8 mouse cellular contexts compared by ENCODE assay signal in genomic region chr4:129189542-129190519, GRCm38 (mm10). TPM values are rescaled to one million over a fixed set of nuclear protein-coding genes. Genes with fewer than 3 reads are reported as not detected.
DNase-seq lines count a peak whose midpoint lies in the region; ATAC-seq and TF ChIP-seq lines count a peak whose summit lies in the region.

S100pbp (minus strand) TSS chr4:129189727.
Yars (plus strand) TSS chr4:129189760.

- peak within 1 kb of the TSS; percentile 95 for H3K27ac ChIP-seq in heart, embryonic 11.5 days (ENCODE audit: low read depth, low read length)
- H3K27ac ChIP-seq in kidney, embryonic 16.5 days (ENCODE audit: low read length), result peak within 1 kb of the TSS; percentile 93
- peak within 1 kb of the TSS; percentile 86 for H3K27ac ChIP-seq in liver, adult 2 months (replicated peaks; ENCODE audit: insufficient read depth, low read depth, low read length)

- H3K36me3 ChIP-seq in C2C12 (ENCODE audit: control insufficient read depth, insufficient read depth) (peaks cover 16% of the 10 kb centered on the region), myocyte (ENCODE audit: control insufficient read depth, insufficient read depth) (peaks cover 25% of the 10 kb centered on the region)
- peaks cover 43% of the 10 kb centered on the region for H3K36me3 ChIP-seq in erythroblast, embryonic 14.5 days (ENCODE audit: control insufficient read depth)
- H3K36me3 ChIP-seq in heart, embryonic 11.5 days (ENCODE audit: control insufficient read depth, insufficient read depth, low read length), result no peaks in the 10 kb centered on the region
- H3K36me3 ChIP-seq in kidney, embryonic 16.5 days (ENCODE audit: insufficient read depth, low read length), result 0 out of 2 replicates have a peak, but pooled peaks cover 5% of the 10 kb centered on the region
- no peaks in the 10 kb centered on the region for H3K36me3 ChIP-seq in liver, adult 2 months (ENCODE audit: control insufficient read depth, insufficient read depth, low read length)
- no peaks in the 10 kb centered on the region for H3K36me3 ChIP-seq in splenic B cell, adult 2 months (ENCODE audit: control insufficient read depth, insufficient read depth, low read length, poor library complexity, severe bottlenecking)

- peaks cover 56% of the 10 kb centered on the region for H3K4me1 ChIP-seq in erythroblast, embryonic 14.5 days (ENCODE audit: control insufficient read depth)
- H3K4me1 ChIP-seq in heart, embryonic 11.5 days (ENCODE audit: control insufficient read depth, insufficient read depth, low read length), result peaks cover 19% of the 10 kb centered on the region
- H3K4me1 ChIP-seq in kidney, embryonic 16.5 days (ENCODE audit: insufficient read depth, low read length), result peaks cover 31% of the 10 kb centered on the region
- H3K4me1 ChIP-seq in liver, adult 2 months (ENCODE audit: control insufficient read depth, insufficient read depth, low read length), result peaks cover 17% of the 10 kb centered on the region; the same call in 1 of the 2 replicates

- peak; percentile 99 for DNase-seq in brain, embryonic 14.5 days (ENCODE audit: low read depth)
- peak; percentile 93 for DNase-seq in liver, adult 2 months (ENCODE audit: extremely low read depth, low read depth, low spot score)
- DNase-seq in splenic B cell, adult 2 months (ENCODE audit: low read depth, low spot score), result peak; percentile 98

- H3K4me2 ChIP-seq in heart, embryonic 11.5 days, result peak within 1 kb of the TSS; percentile 77
- peak within 1 kb of the TSS; percentile 73 for H3K4me2 ChIP-seq in kidney, embryonic 16.5 days (replicated peaks; ENCODE audit: low read depth, low read length)
- H3K4me2 ChIP-seq in myocyte (ENCODE audit: low read depth), result peak within 1 kb of the TSS; percentile 89

- no peaks in the 10 kb centered on the region for H3K9me3 ChIP-seq in erythroblast, embryonic 14.5 days (ENCODE audit: control insufficient read depth, low read length)
- H3K9me3 ChIP-seq in heart, embryonic 11.5 days (replicated peaks; ENCODE audit: control insufficient read depth, low read length), result no peaks in the 10 kb centered on the region
- no peaks in the 10 kb centered on the region for H3K9me3 ChIP-seq in kidney, embryonic 16.5 days (ENCODE audit: low read length)

- TF ChIP-seq CTCF in C2C12 (IDR thresholded peaks at IDR 0.05; ENCODE audit: control insufficient read depth, insufficient read depth, insufficient read length), result no peak
- no peak for TF ChIP-seq CTCF in brain, embryonic 14.5 days (IDR thresholded peaks at IDR 0.05; ENCODE audit: borderline replicate concordance, extremely low read depth, insufficient read depth, insufficient read length)
- no peak for TF ChIP-seq CTCF in liver, adult 2 months (IDR thresholded peaks at IDR 0.05; ENCODE audit: low read depth, low read length)

- WGBS in heart, embryonic 11.5 days (ENCODE audit: insufficient replicate concordance), result under 1% methylated on average over 58 of the region's 58 CpGs
- under 1% methylated on average over 58 of the region's 58 CpGs for WGBS in kidney, embryonic 16.5 days
- under 1% methylated on average over 57 of the region's 58 CpGs for WGBS in liver, adult 2 months

- ATAC-seq in heart, embryonic 11.5 days (replicated peaks; ENCODE audit: insufficient number of reproducible peaks, low FRiP score, low TSS enrichment), result peak; percentile 88
- ATAC-seq in kidney, embryonic 16.5 days (ENCODE audit: low FRiP score, low TSS enrichment), result peak; percentile 85

- H3K27me3 ChIP-seq in C2C12 (ENCODE audit: control insufficient read depth, insufficient read depth, insufficient read length) (no peaks in the 10 kb centered on the region), myocyte (ENCODE audit: control insufficient read depth, insufficient read depth, insufficient read length) (no peaks in the 10 kb centered on the region)
- H3K27me3 ChIP-seq in erythroblast, embryonic 14.5 days (ENCODE audit: control insufficient read depth), result no peaks in the 10 kb centered on the region
- no peaks in the 10 kb centered on the region for H3K27me3 ChIP-seq in heart, embryonic 11.5 days (ENCODE audit: control insufficient read depth, insufficient read depth, low read length)
- no peaks in the 10 kb centered on the region for H3K27me3 ChIP-seq in kidney, embryonic 16.5 days (ENCODE audit: insufficient read depth, low read length)
- H3K27me3 ChIP-seq in liver, adult 2 months (ENCODE audit: control insufficient read depth, insufficient read depth, low read length), result no peaks in the 10 kb centered on the region
- H3K27me3 ChIP-seq in splenic B cell, adult 2 months (ENCODE audit: control insufficient read depth, insufficient read depth, low read length, poor library complexity, severe bottlenecking), result no peaks in the 10 kb centered on the region

- peak within 1 kb of the TSS; percentile 88 for H3K9ac ChIP-seq in heart, embryonic 11.5 days (ENCODE audit: low read depth, low read length)
- H3K9ac ChIP-seq in kidney, embryonic 16.5 days (replicated peaks; ENCODE audit: low read length), result peak within 1 kb of the TSS; percentile 91
- H3K9ac ChIP-seq in liver, adult 2 months (ENCODE audit: low read depth, low read length), result peak within 1 kb of the TSS; percentile 88

- TF ChIP-seq POLR2A in brain, embryonic 14.5 days (IDR thresholded peaks at IDR 0.05; ENCODE audit: borderline replicate concordance, extremely low read depth, insufficient read depth, insufficient read length, poor library complexity, severe bottlenecking), result peak; percentile 36; the same call in 1 of the 2 replicates
- 0 out of 2 replicates have a peak, but pooled peaks have one; percentile 51 for TF ChIP-seq POLR2A in liver, adult 2 months (IDR thresholded peaks at IDR 0.05; ENCODE audit: extremely low read depth, insufficient read depth, low read length)
- TF ChIP-seq POLR2A in myocyte (IDR thresholded peaks at IDR 0.05; ENCODE audit: insufficient read length, low read depth), result peak; percentile 86

- peak within 1 kb of the TSS; percentile 97 for H3K4me3 ChIP-seq in C2C12 (ENCODE audit: insufficient read depth, poor library complexity, severe bottlenecking)
- H3K4me3 ChIP-seq in erythroblast, embryonic 14.5 days (replicated peaks), result peak within 1 kb of the TSS; percentile 88
- H3K4me3 ChIP-seq in heart, embryonic 11.5 days (ENCODE audit: low read depth, low read length), result peak within 1 kb of the TSS; percentile 92
- H3K4me3 ChIP-seq in kidney, embryonic 16.5 days (ENCODE audit: low read length), result peak within 1 kb of the TSS; percentile 84
- H3K4me3 ChIP-seq in liver, adult 2 months (ENCODE audit: insufficient read depth, low read depth, low read length), result peak within 1 kb of the TSS; percentile 96
- H3K4me3 ChIP-seq in myocyte, result peak within 1 kb of the TSS; percentile 99

- H3ac ChIP-seq in C2C12 (ENCODE audit: control insufficient read depth, insufficient read length, low read depth) (peak within 1 kb of the TSS; percentile 93), myocyte (ENCODE audit: control insufficient read depth, insufficient read length) (peak within 1 kb of the TSS; percentile 63)

- H3K79me3 ChIP-seq in C2C12 (ENCODE audit: low read depth), result peaks cover 67% of the 10 kb centered on the region

- H3K79me2 ChIP-seq in C2C12 (ENCODE audit: control insufficient read depth, insufficient read depth) (peaks cover 91% of the 10 kb centered on the region), myocyte (ENCODE audit: control insufficient read depth, insufficient read depth) (peaks cover 87% of the 10 kb centered on the region)
- H3K79me2 ChIP-seq in liver, adult 2 months (ENCODE audit: control insufficient read depth, insufficient read depth, low read length), result peaks cover 24% of the 10 kb centered on the region; the same call in 1 of the 2 replicates

TF ChIP-seq in C2C12, 6 proteins besides CTCF, POLR2A, EP300 and RAD21:
- TF ChIP-seq MAX (IDR thresholded peaks at IDR 0.05) (peak; percentile 98), CEBPB (IDR thresholded peaks at IDR 0.05; ENCODE audit: low read depth) (peak; percentile 79), MYOG (IDR thresholded peaks at IDR 0.05; ENCODE audit: control insufficient read depth, extremely low read depth, insufficient read length) (no peak)

TF ChIP-seq in myocyte, 11 proteins besides CTCF, POLR2A, EP300 and RAD21:
- TF ChIP-seq USF1 (IDR thresholded peaks at IDR 0.05; ENCODE audit: low read depth) (no peak), TCF12 (IDR thresholded peaks at IDR 0.05; ENCODE audit: insufficient read depth, poor library complexity, severe bottlenecking) (no peak), MYOD1 (IDR thresholded peaks at IDR 0.05; ENCODE audit: control insufficient read depth in 1 of 3, insufficient read length in 2 of 3, low read depth in 2 of 3) (peak in 1 of 3 experiments; percentile 3), REST (IDR thresholded peaks at IDR 0.05; ENCODE audit: insufficient read depth, insufficient read length) (no peak), E2F4 (IDR thresholded peaks at IDR 0.05; ENCODE audit: insufficient read depth) (no peak), SRF (IDR thresholded peaks at IDR 0.05; ENCODE audit: control insufficient read depth, insufficient read length, low read depth) (peak; percentile 77), POLR2AphosphoS2 (IDR thresholded peaks at IDR 0.05; ENCODE audit: insufficient read length, low read depth) (peak; percentile 87), TCF3 (IDR thresholded peaks at IDR 0.05; ENCODE audit: insufficient read length, low read depth) (no peak), MYOG (IDR thresholded peaks at IDR 0.05; ENCODE audit: control insufficient read depth in 1 of 3, insufficient read depth in 1 of 3, insufficient read length in 2 of 3, low read depth in 2 of 3) (no peak), CEBPB (IDR thresholded peaks at IDR 0.05; ENCODE audit: insufficient read depth, poor library complexity, severe bottlenecking) (peak; percentile 89), MAX (IDR thresholded peaks at IDR 0.05; ENCODE audit: low read depth) (peak; percentile 97)

RNA-seq across cellular contexts. Expression of gene S100pbp, which starts in this region (rescaled TPM):
- polyA plus RNA-seq in C2C12 (2012; fragmentation: generic; extraction: Trizol) (8.1 TPM), myocyte (2012; fragmentation: generic; extraction: Trizol) (7.8 TPM)
- 38.3 and 42.0 TPM in 2 replicates for polyA plus RNA-seq in brain, embryonic 14.5 days (2012; rRNA removed)
- polyA plus RNA-seq in erythroblast, embryonic 14.5 days (2012), result 0.07 and 0.19 TPM in 2 replicates
- polyA plus RNA-seq in heart, embryonic 11.5 days (2014; fragmentation: Nextera tagmentation; extraction: Ambion mirVana), result 18.6 and 18.7 TPM in 2 replicates
- 23.2 and 25.6 TPM in 2 replicates for polyA plus RNA-seq in kidney, embryonic 16.5 days (2015; fragmentation: Nextera tagmentation; extraction: Ambion mirVana)
- total RNA-seq in liver, adult 2 months (2014; rRNA removed), result 13.4 TPM in 2 replicates
- 7.3 and 10.0 TPM in 2 replicates for polyA plus RNA-seq in liver, adult 2 months (2012; rRNA removed)

RNA-seq across cellular contexts. Expression of gene Yars, which starts in this region (rescaled TPM):
- 105 TPM for polyA plus RNA-seq in C2C12 (2012; fragmentation: generic; extraction: Trizol)
- polyA plus RNA-seq in brain, embryonic 14.5 days (2012; rRNA removed), result 54.5 and 68.4 TPM in 2 replicates
- 2.7 and 3.1 TPM in 2 replicates for polyA plus RNA-seq in erythroblast, embryonic 14.5 days (2012)
- 54.9 and 55.4 TPM in 2 replicates for polyA plus RNA-seq in heart, embryonic 11.5 days (2014; fragmentation: Nextera tagmentation; extraction: Ambion mirVana)
- 85.0 and 89.6 TPM in 2 replicates for polyA plus RNA-seq in kidney, embryonic 16.5 days (2015; fragmentation: Nextera tagmentation; extraction: Ambion mirVana)
- 17.2 and 18.5 TPM in 2 replicates for total RNA-seq in liver, adult 2 months (2014; rRNA removed)
- 10.7 and 15.3 TPM in 2 replicates for polyA plus RNA-seq in liver, adult 2 months (2012; rRNA removed)
- 183 TPM for polyA plus RNA-seq in myocyte (2012; fragmentation: generic; extraction: Trizol)

Comparison
In these comparisons a context has a peak if more than half of its experiments do, and no peak if none do; other contexts are left out.
1. Peak in every context shown above with its lines: DNase-seq, ATAC-seq, H3K4me3 ChIP-seq and H3K27ac ChIP-seq.
2. POLR2A ChIP-seq: peak in every context shown above with its lines; median percentile 86 in myocyte; 51 in liver, adult 2 months; 36 in brain, embryonic 14.5 days.